Mouse (Mus musculus): ENCODE measurements around the gene Fam171b. TPM values are rescaled to one million over a fixed set of nuclear protein-coding genes. Genes with fewer than 3 reads are reported as not detected.

The Fam171b gene
- polyA plus RNA-seq, 1 experiment, result 0.07 TPM

DNA sequence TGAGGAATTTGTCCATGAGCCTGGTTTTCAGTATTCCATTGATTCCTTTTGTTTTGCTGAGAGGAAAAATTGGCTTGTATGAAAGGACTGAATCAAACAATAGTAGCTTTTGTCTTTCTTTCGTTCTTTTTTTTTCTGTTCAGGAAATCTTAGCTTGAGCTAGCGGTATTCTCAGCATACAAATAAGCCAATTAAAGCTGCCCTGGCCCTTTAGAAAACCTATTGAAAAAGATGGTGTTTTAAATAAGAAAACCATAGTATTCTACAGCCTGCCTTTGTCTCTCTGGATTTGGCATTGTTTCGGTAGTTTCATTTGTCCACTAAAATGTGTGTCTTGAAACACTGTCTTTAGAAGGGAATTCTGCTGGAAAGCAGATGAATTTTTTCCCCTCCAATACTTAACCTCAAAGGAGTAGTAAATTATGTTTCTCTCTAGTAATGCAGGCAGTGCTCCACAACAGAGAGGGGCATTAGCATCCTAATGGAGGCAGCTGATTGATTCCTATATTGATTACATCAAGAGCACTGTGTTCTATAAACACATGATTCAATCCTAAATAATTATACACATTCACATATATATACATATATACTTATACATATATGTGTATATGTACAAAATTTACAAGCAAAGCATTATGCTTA is 16.6 kb downstream of the Fam171b start:
- H3K4me3 ChIP-seq (ENCODE audit: extremely low read depth, insufficient read depth, insufficient read length), result no peak overlapping the region
- 86% methylated on average over 3 of the region's 3 CpGs for WGBS
- DNase-seq (ENCODE audit: low read depth in 1 of 2, low spot score in 2 of 2), result no peak
- no peak for TF ChIP-seq CTCF (IDR thresholded peaks at IDR 0.05; ENCODE audit: extremely low read depth, insufficient read depth, insufficient read length, insufficient replicate concordance)
- no peak for TF ChIP-seq POLR2A (IDR thresholded peaks at IDR 0.05; ENCODE audit: low read depth, low read length)
- no peak overlapping the region for H3K27ac ChIP-seq (ENCODE audit: insufficient read depth, low read length)
- no peaks in the 10 kb centered on the region for H3K4me1 ChIP-seq (ENCODE audit: control insufficient read depth, insufficient read depth, insufficient read length)
- no peaks in the 10 kb centered on the region for H3K36me3 ChIP-seq (ENCODE audit: control insufficient read depth, insufficient read depth, low read length)
- H3K27me3 ChIP-seq (ENCODE audit: control insufficient read depth, insufficient read depth, low read length), result no peaks in the 10 kb centered on the region

DNA sequence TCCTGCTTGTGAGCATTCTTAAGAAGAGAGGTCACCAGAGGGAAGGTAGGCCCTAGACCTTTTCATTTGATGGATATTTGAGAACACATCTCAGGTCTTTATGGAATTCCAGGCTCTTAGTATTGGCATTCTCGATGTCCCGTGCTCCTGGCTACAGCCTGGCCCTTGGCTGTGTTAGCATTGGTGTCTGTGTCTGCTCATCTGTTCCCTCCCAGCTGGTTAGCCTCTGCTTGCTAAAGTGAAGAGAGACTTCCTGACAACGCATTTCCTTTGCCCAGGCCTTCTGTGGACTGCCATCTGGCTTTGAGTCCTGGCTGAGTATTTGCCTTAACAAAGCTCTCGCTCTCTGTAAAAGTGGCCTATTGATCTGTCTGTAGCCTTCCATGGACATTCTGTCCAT is 20.5 kb downstream of the Fam171b start:
- no peaks in the 10 kb centered on the region for H3K27me3 ChIP-seq (ENCODE audit: control insufficient read depth, insufficient read depth, low read length)
- DNase-seq (ENCODE audit: low read depth in 1 of 2, low spot score in 2 of 2), result no peak
- WGBS, result 84% methylated on average over 4 of the region's 4 CpGs
- TF ChIP-seq CTCF (IDR thresholded peaks at IDR 0.05; ENCODE audit: extremely low read depth, insufficient read depth, insufficient read length, insufficient replicate concordance), result no peak
- no peak for TF ChIP-seq POLR2A (IDR thresholded peaks at IDR 0.05; ENCODE audit: low read depth, low read length)
- no peak overlapping the region for H3K4me3 ChIP-seq (ENCODE audit: extremely low read depth, insufficient read depth, insufficient read length)
- no peak overlapping the region for H3K27ac ChIP-seq (ENCODE audit: insufficient read depth, low read length)
- H3K36me3 ChIP-seq (ENCODE audit: control insufficient read depth, insufficient read depth, low read length), result no peaks in the 10 kb centered on the region
- no peaks in the 10 kb centered on the region for H3K4me1 ChIP-seq (ENCODE audit: control insufficient read depth, insufficient read depth, insufficient read length)

DNA sequence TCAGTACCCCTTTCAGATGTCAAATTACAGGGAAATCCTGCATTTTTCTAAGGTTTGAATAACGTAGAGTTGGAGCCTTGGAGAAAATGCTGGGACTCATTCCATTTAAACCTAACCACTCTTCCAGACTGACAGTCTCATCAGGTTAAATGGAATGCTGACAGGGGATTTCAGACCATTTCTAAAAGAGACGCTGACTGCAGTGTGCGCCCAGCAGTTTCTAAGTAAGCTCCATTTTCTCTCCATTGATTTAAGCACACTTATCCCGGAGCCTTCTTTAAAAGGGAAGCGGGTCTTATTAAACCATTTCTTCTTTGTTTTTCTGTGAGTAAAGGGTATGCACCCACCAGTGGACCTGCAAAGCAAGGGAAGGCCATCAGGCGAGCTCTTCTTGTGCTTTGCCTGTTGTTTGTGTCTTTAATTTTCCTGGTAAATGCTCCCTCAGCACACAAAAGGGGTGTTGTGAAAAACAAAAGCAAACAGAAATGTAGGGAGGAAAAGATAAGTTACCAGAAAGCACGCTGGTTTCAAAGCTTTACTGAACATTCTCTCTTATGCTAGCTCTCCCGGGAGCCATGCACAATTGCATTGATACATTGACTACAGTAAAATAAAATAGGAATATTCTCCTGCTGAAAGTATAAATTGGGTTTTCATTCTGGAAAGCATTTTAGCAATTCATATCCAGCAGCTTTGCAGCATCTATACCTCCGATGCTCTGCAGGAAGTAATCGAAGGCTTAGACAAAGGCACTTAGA is 23.1 kb downstream of the Fam171b start:
- DNase-seq (ENCODE audit: low read depth in 1 of 2, low spot score in 2 of 2), result no peak
- TF ChIP-seq POLR2A (IDR thresholded peaks at IDR 0.05; ENCODE audit: low read depth, low read length) (no peak), CTCF (IDR thresholded peaks at IDR 0.05; ENCODE audit: extremely low read depth, insufficient read depth, insufficient read length, insufficient replicate concordance) (no peak)
- Histone ChIP-seq H3K27me3 (ENCODE audit: control insufficient read depth, insufficient read depth, low read length) (no peaks in the 10 kb centered on the region; the same call in 1 of the 2 replicates), H3K4me1 (ENCODE audit: control insufficient read depth, insufficient read depth, insufficient read length) (no peaks in the 10 kb centered on the region), H3K36me3 (ENCODE audit: control insufficient read depth, insufficient read depth, low read length) (no peaks in the 10 kb centered on the region), H3K27ac (ENCODE audit: insufficient read depth, low read length) (no peak overlapping the region), H3K4me3 (ENCODE audit: extremely low read depth, insufficient read depth, insufficient read length) (no peak overlapping the region)
- 90% methylated on average over 10 of the region's 10 CpGs for WGBS

DNA sequence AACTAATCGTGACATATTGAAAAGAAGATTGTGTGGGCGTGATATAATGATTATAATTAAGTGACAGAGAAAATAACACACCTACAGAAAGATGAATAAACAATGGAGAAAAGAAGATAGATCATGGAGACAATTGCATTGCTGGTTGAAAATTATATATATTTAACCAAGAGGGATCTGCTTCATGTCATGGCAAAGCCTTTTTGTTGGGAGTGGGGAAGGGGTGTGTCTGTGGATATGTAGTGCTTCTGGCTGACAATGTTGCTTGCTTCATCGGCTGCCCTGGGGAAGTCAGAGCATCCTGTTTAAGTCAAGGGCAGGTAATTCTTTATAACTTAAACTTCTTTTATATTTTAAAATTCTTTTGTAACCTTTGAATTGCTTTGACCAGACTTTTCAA is 36.1 kb downstream of the Fam171b start:
- H3K27ac ChIP-seq (ENCODE audit: insufficient read depth, low read length), result no peak overlapping the region
- 81% methylated on average over 3 of the region's 3 CpGs for WGBS
- no peaks in the 10 kb centered on the region for H3K36me3 ChIP-seq (ENCODE audit: control insufficient read depth, insufficient read depth, low read length)
- TF ChIP-seq CTCF (IDR thresholded peaks at IDR 0.05; ENCODE audit: extremely low read depth, insufficient read depth, insufficient read length, insufficient replicate concordance) (no peak), POLR2A (IDR thresholded peaks at IDR 0.05; ENCODE audit: low read depth, low read length) (no peak)
- no peaks in the 10 kb centered on the region for H3K27me3 ChIP-seq (ENCODE audit: control insufficient read depth, insufficient read depth, low read length)
- H3K4me3 ChIP-seq (ENCODE audit: extremely low read depth, insufficient read depth, insufficient read length), result no peak overlapping the region
- DNase-seq (ENCODE audit: low read depth in 1 of 2, low spot score in 2 of 2), result no peak
- H3K4me1 ChIP-seq (ENCODE audit: control insufficient read depth, insufficient read depth, insufficient read length), result no peaks in the 10 kb centered on the region

DNA sequence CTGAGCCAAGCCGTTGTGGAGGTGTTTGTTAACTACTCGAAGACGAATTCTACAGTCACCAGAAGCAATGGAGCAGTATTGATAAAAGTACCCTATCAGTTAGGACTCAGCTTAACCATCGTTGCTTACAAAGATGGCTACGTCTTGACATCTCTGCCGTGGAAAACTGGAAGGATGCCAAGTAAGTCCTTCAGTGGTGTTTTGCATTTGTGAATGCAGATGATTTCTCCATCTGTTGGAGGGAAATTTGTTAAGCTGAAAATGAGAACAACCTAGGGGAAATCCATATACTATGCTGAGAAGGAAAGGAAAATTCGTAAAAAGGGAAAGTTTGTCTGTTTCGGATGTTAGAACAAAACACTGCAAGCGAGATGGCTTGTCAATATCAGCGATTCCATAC is 41.0 kb downstream of the Fam171b start:
- DNase-seq (ENCODE audit: low read depth in 1 of 2, low spot score in 2 of 2), result no peak
- Histone ChIP-seq H3K27ac (ENCODE audit: insufficient read depth, low read length) (no peak overlapping the region), H3K4me1 (ENCODE audit: control insufficient read depth, insufficient read depth, insufficient read length) (no peaks in the 10 kb centered on the region), H3K27me3 (ENCODE audit: control insufficient read depth, insufficient read depth, low read length) (no peaks in the 10 kb centered on the region), H3K36me3 (ENCODE audit: control insufficient read depth, insufficient read depth, low read length) (no peaks in the 10 kb centered on the region), H3K4me3 (ENCODE audit: extremely low read depth, insufficient read depth, insufficient read length) (no peak overlapping the region)
- TF ChIP-seq POLR2A (IDR thresholded peaks at IDR 0.05; ENCODE audit: low read depth, low read length), result no peak
- TF ChIP-seq CTCF (IDR thresholded peaks at IDR 0.05; ENCODE audit: extremely low read depth, insufficient read depth, insufficient read length, insufficient replicate concordance), result no peak
- 90% methylated on average over 10 of the region's 10 CpGs for WGBS

DNA sequence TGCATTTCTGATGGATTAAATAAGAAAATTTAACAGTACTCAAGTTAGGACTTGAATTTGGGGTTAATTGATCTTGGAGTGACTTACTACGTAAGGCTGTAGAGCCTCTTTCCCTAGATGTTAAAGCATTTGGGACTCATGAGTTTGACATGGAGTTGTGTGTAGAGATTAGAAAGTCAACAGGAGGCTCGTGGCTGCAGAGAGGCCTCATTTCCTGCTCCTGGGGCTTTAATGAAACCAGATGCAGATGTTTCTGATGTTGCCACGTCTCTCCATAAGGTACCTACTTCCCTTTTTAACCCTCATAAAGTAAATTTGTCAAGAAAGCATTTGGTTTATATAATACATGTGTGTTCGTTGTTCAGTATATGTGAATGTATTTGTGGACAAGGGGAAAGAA is 43.8 kb downstream of the Fam171b start:
- WGBS, result 15% methylated on average over 4 of the region's 4 CpGs

More for the DNA sequence above, 43.8 kb downstream of the Fam171b start:
- Histone ChIP-seq H3K4me3 (ENCODE audit: extremely low read depth, insufficient read depth, insufficient read length) (no peak overlapping the region), H3K27ac (ENCODE audit: insufficient read depth, low read length) (no peak overlapping the region), H3K4me1 (ENCODE audit: control insufficient read depth, insufficient read depth, insufficient read length) (no peaks in the 10 kb centered on the region), H3K36me3 (ENCODE audit: control insufficient read depth, insufficient read depth, low read length) (no peaks in the 10 kb centered on the region), H3K27me3 (ENCODE audit: control insufficient read depth, insufficient read depth, low read length) (no peaks in the 10 kb centered on the region)
- no peak for TF ChIP-seq POLR2A (IDR thresholded peaks at IDR 0.05; ENCODE audit: low read depth, low read length)
- TF ChIP-seq CTCF (IDR thresholded peaks at IDR 0.05; ENCODE audit: extremely low read depth, insufficient read depth, insufficient read length, insufficient replicate concordance), result no peak
- no peak for DNase-seq (ENCODE audit: low read depth in 1 of 2, low spot score in 2 of 2)

Measured in spleen, adult 2 months (tissue).